Mouse (Mus musculus): Measurements from ENCODE around the gene Ctbp2. TPM values are rescaled to one million over a fixed set of nuclear protein-coding genes. Genes with fewer than 3 reads are reported as not detected.

The Ctbp2 gene
- polyA plus RNA-seq, 1 experiment from 2014 or later, result 72.6 TPM

GRCm38 (mm10) chr7:132999061-132999460 is 125.1 kb downstream of the Ctbp2 start:
- Histone ChIP-seq H3K4me2 (replicated peaks) (no peak overlapping the region), H3K36me3 (replicated peaks; ENCODE audit: control insufficient read depth, insufficient read depth) (peaks cover 44% of the 10 kb centered on the region), H3K9ac (no peak overlapping the region), H3K27ac (no peak overlapping the region), H3K9me3 (ENCODE audit: control insufficient read depth, low read length) (no peaks in the 10 kb centered on the region), H3K4me1 (replicated peaks; ENCODE audit: control insufficient read depth, insufficient read depth, low read length) (peaks cover 9% of the 10 kb centered on the region; the same call in 1 of the 2 replicates), H3K27me3 (ENCODE audit: control insufficient read depth, insufficient read depth, low read length) (no peaks in the 10 kb centered on the region), H3K4me3 (replicated peaks; ENCODE audit: low read length) (no peak overlapping the region)
- no peak for DNase-seq (ENCODE audit: low spot score)
- WGBS, result 97% methylated on average over 11 of the region's 11 CpGs
- no peak for ATAC-seq (ENCODE audit: low FRiP score)

GRCm38 (mm10) chr7:132998639-132999038 is 125.5 kb downstream of the Ctbp2 start:
- H3K4me3 ChIP-seq (replicated peaks; ENCODE audit: low read length), result no peak overlapping the region
- H3K9ac ChIP-seq, result no peak overlapping the region

GRCm38 (mm10) chr7:132996391-132996790 is 127.8 kb downstream of the Ctbp2 start:
- WGBS, result 91% methylated on average over 5 of the region's 5 CpGs
- no peaks in the 10 kb centered on the region for H3K9me3 ChIP-seq (ENCODE audit: control insufficient read depth, low read length)

More at GRCm38 (mm10) chr7:132998639-132999038, 125.5 kb downstream of the Ctbp2 start:
- peaks cover 9% of the 10 kb centered on the region; the same call in 1 of the 2 replicates for H3K4me1 ChIP-seq (replicated peaks; ENCODE audit: control insufficient read depth, insufficient read depth, low read length)
- WGBS, result 95% methylated on average over 12 of the region's 12 CpGs
- H3K4me2 ChIP-seq (replicated peaks), result no peak overlapping the region
- no peaks in the 10 kb centered on the region for H3K9me3 ChIP-seq (ENCODE audit: control insufficient read depth, low read length)
- ATAC-seq (ENCODE audit: low FRiP score) (no peak), DNase-seq (ENCODE audit: low spot score) (no peak)
- no peak overlapping the region for H3K27ac ChIP-seq
- H3K27me3 ChIP-seq (ENCODE audit: control insufficient read depth, insufficient read depth, low read length), result no peaks in the 10 kb centered on the region
- peaks cover 44% of the 10 kb centered on the region for H3K36me3 ChIP-seq (replicated peaks; ENCODE audit: control insufficient read depth, insufficient read depth)

GRCm38 (mm10) chr7:132994628-132995191 is 129.4 kb downstream of the Ctbp2 start:
- Histone ChIP-seq H3K27me3 (ENCODE audit: control insufficient read depth, insufficient read depth, low read length) (no peaks in the 10 kb centered on the region), H3K9me3 (ENCODE audit: control insufficient read depth, low read length) (no peaks in the 10 kb centered on the region), H3K36me3 (replicated peaks; ENCODE audit: control insufficient read depth, insufficient read depth) (peaks cover 67% of the 10 kb centered on the region), H3K9ac (no peak overlapping the region), H3K27ac (peak overlapping the region; percentile 29; the same call in 1 of the 2 replicates), H3K4me1 (replicated peaks; ENCODE audit: control insufficient read depth, insufficient read depth, low read length) (no peaks in the 10 kb centered on the region), H3K4me3 (replicated peaks; ENCODE audit: low read length) (no peak overlapping the region), H3K4me2 (replicated peaks) (no peak overlapping the region)
- WGBS, result 47% methylated on average over 6 of the region's 6 CpGs
- DNase-seq (ENCODE audit: low spot score) (no peak), ATAC-seq (ENCODE audit: low FRiP score) (0 out of 2 replicates have a peak, but pooled peaks have one; percentile 29)

More at GRCm38 (mm10) chr7:132996391-132996790, 127.8 kb downstream of the Ctbp2 start:
- ATAC-seq (ENCODE audit: low FRiP score) (no peak), DNase-seq (ENCODE audit: low spot score) (peak; percentile 27)
- Histone ChIP-seq H3K9ac (no peak overlapping the region), H3K4me1 (replicated peaks; ENCODE audit: control insufficient read depth, insufficient read depth, low read length) (no peaks in the 10 kb centered on the region), H3K4me3 (replicated peaks; ENCODE audit: low read length) (no peak overlapping the region), H3K27ac (no peak overlapping the region), H3K36me3 (replicated peaks; ENCODE audit: control insufficient read depth, insufficient read depth) (peaks cover 50% of the 10 kb centered on the region), H3K27me3 (ENCODE audit: control insufficient read depth, insufficient read depth, low read length) (no peaks in the 10 kb centered on the region), H3K4me2 (replicated peaks) (no peak overlapping the region)

- DNase-seq (ENCODE audit: low spot score), result no peak
- no peaks in the 10 kb centered on the region for H3K4me1 ChIP-seq (replicated peaks; ENCODE audit: control insufficient read depth, insufficient read depth, low read length)
- H3K9ac ChIP-seq, result no peak overlapping the region
- peaks cover 72% of the 10 kb centered on the region for H3K36me3 ChIP-seq (replicated peaks; ENCODE audit: control insufficient read depth, insufficient read depth)
- no peaks in the 10 kb centered on the region for H3K9me3 ChIP-seq (ENCODE audit: control insufficient read depth, low read length)
- 0 out of 2 replicates have a peak overlapping the region, but pooled peaks have one; percentile 38 for H3K27ac ChIP-seq
- 86% methylated on average over 8 of the region's 8 CpGs for WGBS
- no peak overlapping the region for H3K4me2 ChIP-seq (replicated peaks)
- H3K27me3 ChIP-seq (ENCODE audit: control insufficient read depth, insufficient read depth, low read length), result no peaks in the 10 kb centered on the region
- no peak overlapping the region for H3K4me3 ChIP-seq (replicated peaks; ENCODE audit: low read length)
- ATAC-seq (ENCODE audit: low FRiP score), result no peak
These were observed 130.0 kb downstream of the Ctbp2 start for GRCm38 (mm10) chr7:132994120-132994519.

- WGBS, result 88% methylated on average over 9 of the region's 9 CpGs
- Histone ChIP-seq H3K9ac (no peak overlapping the region), H3K4me2 (replicated peaks) (no peak overlapping the region), H3K36me3 (replicated peaks; ENCODE audit: control insufficient read depth, insufficient read depth) (peaks cover 72% of the 10 kb centered on the region), H3K27me3 (ENCODE audit: control insufficient read depth, insufficient read depth, low read length) (no peaks in the 10 kb centered on the region), H3K9me3 (ENCODE audit: control insufficient read depth, low read length) (no peaks in the 10 kb centered on the region), H3K4me1 (replicated peaks; ENCODE audit: control insufficient read depth, insufficient read depth, low read length) (no peaks in the 10 kb centered on the region), H3K27ac (no peak overlapping the region), H3K4me3 (replicated peaks; ENCODE audit: low read length) (no peak overlapping the region)
- ATAC-seq (ENCODE audit: low FRiP score), result no peak
- DNase-seq (ENCODE audit: low spot score), result no peak
These were observed 131.1 kb downstream of the Ctbp2 start for GRCm38 (mm10) chr7:132992967-132993615.

GRCm38 (mm10) chr7:132991240-132991900 is 132.8 kb downstream of the Ctbp2 start:
- 95% methylated on average over 14 of the region's 14 CpGs for WGBS
- Histone ChIP-seq H3K4me2 (replicated peaks) (no peak overlapping the region), H3K4me3 (replicated peaks; ENCODE audit: low read length) (no peak overlapping the region), H3K4me1 (replicated peaks; ENCODE audit: control insufficient read depth, insufficient read depth, low read length) (no peaks in the 10 kb centered on the region), H3K27ac (no peak overlapping the region), H3K9me3 (ENCODE audit: control insufficient read depth, low read length) (no peaks in the 10 kb centered on the region), H3K9ac (no peak overlapping the region), H3K36me3 (replicated peaks; ENCODE audit: control insufficient read depth, insufficient read depth) (peaks cover 65% of the 10 kb centered on the region), H3K27me3 (ENCODE audit: control insufficient read depth, insufficient read depth, low read length) (no peaks in the 10 kb centered on the region)
- ATAC-seq (ENCODE audit: low FRiP score) (no peak), DNase-seq (ENCODE audit: low spot score) (no peak)

GRCm38 (mm10) chr7:132989839-132990238 is 134.3 kb downstream of the Ctbp2 start:
- 93% methylated on average over 5 of the region's 5 CpGs for WGBS
- Histone ChIP-seq H3K4me1 (replicated peaks; ENCODE audit: control insufficient read depth, insufficient read depth, low read length) (no peaks in the 10 kb centered on the region), H3K9me3 (ENCODE audit: control insufficient read depth, low read length) (no peaks in the 10 kb centered on the region), H3K4me3 (replicated peaks; ENCODE audit: low read length) (no peak overlapping the region), H3K4me2 (replicated peaks) (no peak overlapping the region), H3K27me3 (ENCODE audit: control insufficient read depth, insufficient read depth, low read length) (no peaks in the 10 kb centered on the region), H3K36me3 (replicated peaks; ENCODE audit: control insufficient read depth, insufficient read depth) (peaks cover 64% of the 10 kb centered on the region), H3K27ac (no peak overlapping the region), H3K9ac (no peak overlapping the region)
- DNase-seq (ENCODE audit: low spot score), result no peak
- ATAC-seq (ENCODE audit: low FRiP score), result no peak

GRCm38 (mm10) chr7:132982639-132983038 is 141.5 kb downstream of the Ctbp2 start:
- DNase-seq (ENCODE audit: low spot score), result no peak
- H3K4me3 ChIP-seq (replicated peaks; ENCODE audit: low read length), result no peak overlapping the region
- WGBS, result 45% methylated on average over 3 of the region's 3 CpGs
- peaks cover 66% of the 10 kb centered on the region for H3K36me3 ChIP-seq (replicated peaks; ENCODE audit: control insufficient read depth, insufficient read depth)
- H3K27ac ChIP-seq, result no peak overlapping the region
- H3K9ac ChIP-seq, result no peak overlapping the region
- no peak for ATAC-seq (ENCODE audit: low FRiP score)
- no peaks in the 10 kb centered on the region for H3K27me3 ChIP-seq (ENCODE audit: control insufficient read depth, insufficient read depth, low read length)
- H3K4me2 ChIP-seq (replicated peaks), result no peak overlapping the region
- H3K9me3 ChIP-seq (ENCODE audit: control insufficient read depth, low read length), result no peaks in the 10 kb centered on the region
- H3K4me1 ChIP-seq (replicated peaks; ENCODE audit: control insufficient read depth, insufficient read depth, low read length), result no peaks in the 10 kb centered on the region
